Mouse (Mus musculus) stomach, adult 2 months (tissue): Measurements from ENCODE around the gene Gm8232. TPM values are rescaled to one million over a fixed set of nuclear protein-coding genes. Genes with fewer than 3 reads are reported as not detected.

Experiments
- polyA plus RNA-seq: library from polyadenylated mRNA; depleted of rRNA; stranded (reverse); fragments of >200 nt; gene quantifications from 2 replicates; pipeline ENCODE4 v1.2.3, GENCODE M21; 2012; rRNA removed

The Gm8232 gene
- not detected in 2 replicates for polyA plus RNA-seq

GRCm38 (mm10) chr14:44433335-44433734 is at the start of gene Gm8232:
Gm8232 (plus strand) TSS chr14:44433635.

GRCm38 (mm10) chr14:44410588-44410987 is 22.8 kb upstream of the Gm8232 start, which contains the start of gene Gm3371:
Gm3371 (minus strand) TSS chr14:44410688.

Other genes with a start within 250 kb of the Gm8232 start
- gene Gm8212, start 236.0 kb upstream of the Gm8232 start, polyA plus RNA-seq = not detected in 2 replicates
- not detected in 2 replicates for gene 4930503E14Rik, start 220.4 kb upstream of the Gm8232 start, polyA plus RNA-seq
- not detected in 2 replicates for gene Gm8220, start 148.1 kb upstream of the Gm8232 start, polyA plus RNA-seq
- gene Gm5930, start 95.1 kb upstream of the Gm8232 start, polyA plus RNA-seq = not detected in 2 replicates
- not detected in 2 replicates for gene Gm8229, start 68.3 kb upstream of the Gm8232 start, polyA plus RNA-seq
- gene Gm3371, start 22.9 kb upstream of the Gm8232 start, polyA plus RNA-seq = not detected in 2 replicates
- not detected in 2 replicates for gene BC061237, start 58.8 kb downstream of the Gm8232 start, polyA plus RNA-seq
- gene Gm17093, start 84.6 kb downstream of the Gm8232 start, polyA plus RNA-seq = not detected in 2 replicates
- gene Gm8247, start 149.5 kb downstream of the Gm8232 start, polyA plus RNA-seq = not detected in 2 replicates
- gene Gm5624, start 194.3 kb downstream of the Gm8232 start, polyA plus RNA-seq = not detected in 2 replicates